Mouse (Mus musculus): ENCODE data around the gene Serpina3g.
"Not testable (repeated sequence)": the region's sequence is repeated elsewhere in the genome, so short reads cannot be mapped to it uniquely, and the experiment has no call there.

Serpina3g gene

GRCm38 (mm10) chr12:104235915-104236314 lies at the start of gene Serpina3g:
Gene Serpina3g (plus strand): TSS chr12:104236245.
- no peak for DNase-seq (ENCODE audit: low spot score in 2 of 2)

- no peak for DNase-seq (ENCODE audit: low spot score in 2 of 2)
These were observed 46.8 kb upstream of the Serpina3g start for GRCm38 (mm10) chr12:104189246-104189645.

GRCm38 (mm10) chr12:104190852-104191251 lies 45.2 kb upstream of the Serpina3g start:
- no peak for DNase-seq (ENCODE audit: low spot score in 2 of 2)

GRCm38 (mm10) chr12:104209149-104209548 lies 26.9 kb upstream of the Serpina3g start:
- no peak for DNase-seq (ENCODE audit: low spot score in 2 of 2)

GRCm38 (mm10) chr12:104209802-104210201 lies 26.2 kb upstream of the Serpina3g start:
- DNase-seq (ENCODE audit: low spot score in 2 of 2) = no peak

- DNase-seq (ENCODE audit: low spot score in 2 of 2) = no peak
These were observed 22.2 kb upstream of the Serpina3g start for GRCm38 (mm10) chr12:104213689-104214444.

GRCm38 (mm10) chr12:104214445-104214753 lies 21.6 kb upstream of the Serpina3g start, which contains the start of gene Serpina3f:
Gene Serpina3f (plus strand): TSS chr12:104214544.
- DNase-seq (ENCODE audit: low spot score in 2 of 2) = no peak

GRCm38 (mm10) chr12:104215249-104215648 lies 20.8 kb upstream of the Serpina3g start:
- no peak for DNase-seq (ENCODE audit: low spot score in 2 of 2)

- DNase-seq (ENCODE audit: low spot score in 2 of 2) = no peak
These were observed 14.4 kb upstream of the Serpina3g start for GRCm38 (mm10) chr12:104221616-104222015.

GRCm38 (mm10) chr12:104223690-104224089 lies 12.4 kb upstream of the Serpina3g start:
- no peak for DNase-seq (ENCODE audit: low spot score in 2 of 2)

- DNase-seq (ENCODE audit: low spot score in 2 of 2) = no peak
These were observed 11.3 kb upstream of the Serpina3g start for GRCm38 (mm10) chr12:104224598-104225300.

- no peak for DNase-seq (ENCODE audit: low spot score in 2 of 2)
These were observed 5.3 kb upstream of the Serpina3g start for GRCm38 (mm10) chr12:104230762-104231161.

- DNase-seq (ENCODE audit: low spot score in 2 of 2) = not testable (repeated sequence)
These were observed 2.0 kb downstream of the Serpina3g start for GRCm38 (mm10) chr12:104238048-104238447.

- DNase-seq (ENCODE audit: low spot score in 2 of 2) = no peak
These were observed 7.3 kb downstream of the Serpina3g start for GRCm38 (mm10) chr12:104243307-104243706.

- no peak for DNase-seq (ENCODE audit: low spot score in 2 of 2)
These were observed 9.0 kb downstream of the Serpina3g start for GRCm38 (mm10) chr12:104245092-104245491.

- no peak for DNase-seq (ENCODE audit: low spot score in 2 of 2)
These were observed 9.6 kb downstream of the Serpina3g start for GRCm38 (mm10) chr12:104245595-104245994.

- no peak for DNase-seq (ENCODE audit: low spot score in 2 of 2)
These were observed 11.5 kb downstream of the Serpina3g start for GRCm38 (mm10) chr12:104247553-104248002.

GRCm38 (mm10) chr12:104248231-104248630 lies 12.2 kb downstream of the Serpina3g start:
- DNase-seq (ENCODE audit: low spot score in 2 of 2) = no peak

GRCm38 (mm10) chr12:104261041-104261440 lies 25.0 kb downstream of the Serpina3g start:
- DNase-seq (ENCODE audit: low spot score in 2 of 2) = no peak

- DNase-seq (ENCODE audit: low spot score in 2 of 2) = no peak
These were observed 26.8 kb downstream of the Serpina3g start, which contains the start of gene Serpina3i for GRCm38 (mm10) chr12:104262863-104263262. Gene Serpina3i (plus strand): TSS chr12:104263122.

GRCm38 (mm10) chr12:104266374-104266773 lies 30.3 kb downstream of the Serpina3g start:
- no peak for DNase-seq (ENCODE audit: low spot score in 2 of 2)

- DNase-seq (ENCODE audit: low spot score in 2 of 2) = no peak
These were observed 42.4 kb downstream of the Serpina3g start for GRCm38 (mm10) chr12:104278216-104279055.
